Mouse (Mus musculus) gastrocnemius, postnatal 25 days (tissue): ENCODE data around the gene Zfp280b. TPM values are rescaled to one million over a fixed set of nuclear protein-coding genes. Genes with fewer than 3 reads are reported as not detected.
A peak's percentile ranks its signal among the peaks of the same experiment; 100 is the strongest.
"Not testable (repeated sequence)": the region's sequence is repeated elsewhere in the genome, so short reads cannot be mapped to it uniquely, and the experiment has no call there.

Experiments
- DNase-seq: peaks from one replicate; pipeline ENCODE4 v3.0.0; 2022
- long read RNA-seq, 2 experiments: library from polyadenylated mRNA; stranded (forward); transcript quantifications; one replicate each; pipeline ENCODE4 v2.0.0; 2021
- total RNA-seq, 2 experiments: library from RNA; stranded (reverse); gene quantifications; 1 replicate in 1 of 2; 2 replicates in 1 of 2; pipeline ENCODE4 v1.2.3; 2021

Gene Zfp280b
- 1 to 10 TPM; 5.5 to 9.6 TPM for total RNA-seq
- long read RNA-seq, experiment 1, result 0 reads
- long read RNA-seq, experiment 2, full-length matches to known transcripts, result 2 of 5 reads
- long read RNA-seq, experiment 2, partial matches to known transcripts, result 0 of 5 reads
- long read RNA-seq, experiment 2, other reads (novel, unspliced or antisense), result 3 of 5 reads

- peak; percentile 92 for DNase-seq
Observed at GRCm38 (mm10) chr10:76032402-76033118, at the start of gene Zfp280b. Gene Zfp280b, plus strand, starts transcription at chr10:76032650.

- no peak for DNase-seq
Observed at GRCm38 (mm10) chr10:75990430-75991042, 41.9 kb upstream of the Zfp280b start.

DNA sequence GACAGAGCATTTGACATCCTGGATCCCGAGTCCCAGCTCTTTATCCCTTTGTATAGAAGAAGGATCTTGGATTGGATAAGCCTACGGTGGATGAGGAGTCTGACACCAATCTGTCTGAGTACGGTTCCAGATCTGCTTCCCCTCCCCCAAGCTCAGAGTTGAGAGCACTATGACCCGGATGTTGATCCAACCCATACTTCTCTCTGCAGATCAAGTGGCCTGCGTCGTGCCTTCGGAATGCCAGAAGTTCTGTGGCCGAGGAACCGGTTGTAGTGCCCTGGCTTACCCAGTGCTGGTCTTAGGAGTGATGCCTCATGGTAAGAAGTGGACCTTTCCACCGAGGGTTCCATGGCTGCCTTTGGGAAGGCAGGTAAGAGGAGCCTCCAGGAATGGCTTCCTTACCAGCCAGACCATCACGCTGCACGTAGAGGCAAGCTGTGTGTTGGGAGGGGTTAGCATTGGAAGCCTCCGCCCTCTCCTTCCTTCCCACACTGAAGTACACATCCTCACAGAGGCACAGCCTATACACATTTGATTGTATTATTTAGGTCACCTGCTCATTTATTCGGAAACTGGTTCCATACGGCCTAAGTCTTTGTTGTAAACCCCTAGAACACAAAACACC, 38.7 kb upstream of the Zfp280b start:
- DNase-seq, result no peak

DNA sequence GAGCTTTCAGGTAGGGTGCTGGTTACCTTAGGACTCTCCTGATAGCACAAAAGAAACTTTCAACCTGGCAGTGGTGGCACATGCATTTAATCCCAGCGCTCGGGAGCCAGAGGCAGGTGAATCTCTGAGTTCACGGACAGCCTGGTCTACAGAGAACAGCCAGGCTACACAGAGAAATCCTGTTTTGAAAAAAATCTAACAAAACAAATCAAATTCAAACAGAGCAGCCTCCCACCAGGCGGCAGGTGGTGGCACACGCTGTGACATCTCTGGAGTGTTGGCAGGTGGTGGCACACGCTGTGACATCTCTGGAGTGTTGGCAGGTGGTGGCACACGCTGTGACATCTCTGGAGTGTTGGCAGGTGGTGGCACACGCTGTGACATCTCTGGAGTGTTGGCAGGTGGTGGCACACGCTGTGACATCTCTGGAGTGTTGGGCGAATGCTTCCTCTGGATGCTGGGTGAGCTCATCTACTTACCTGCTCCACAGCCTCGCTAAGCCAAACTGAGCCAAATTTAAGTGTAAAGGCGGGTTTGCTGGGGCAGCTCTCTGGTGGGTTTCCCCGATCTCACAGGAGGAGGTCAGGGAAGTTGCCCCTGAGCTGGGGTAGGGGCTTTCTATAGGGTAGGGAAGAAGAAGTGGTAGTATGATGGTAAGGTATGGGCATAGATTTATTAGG, 37.8 kb upstream of the Zfp280b start:
- not testable (repeated sequence) for DNase-seq

DNA sequence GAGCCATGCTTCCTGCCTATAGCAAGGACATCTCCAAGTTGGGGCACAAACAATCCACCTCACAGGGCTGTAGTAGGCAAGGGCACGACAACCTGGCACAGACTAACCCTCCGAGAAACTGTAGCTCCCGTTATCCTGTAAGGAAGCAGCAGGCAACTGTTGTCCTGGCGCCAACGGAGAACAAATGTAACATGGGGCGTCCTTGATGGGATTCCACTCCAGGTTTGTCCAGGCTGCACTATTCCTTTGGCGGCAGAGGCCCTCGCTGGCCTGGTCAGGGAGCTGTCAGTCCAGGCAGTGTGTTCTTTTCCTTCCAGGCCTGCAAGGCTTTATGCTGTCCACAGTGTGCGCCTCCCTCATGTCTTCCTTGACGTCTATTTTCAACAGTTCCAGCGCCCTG, 37.0 kb upstream of the Zfp280b start:
- DNase-seq, result no peak

GRCm38 (mm10) chr10:75996315-75996714, 36.1 kb upstream of the Zfp280b start:
- no peak for DNase-seq

DNA sequence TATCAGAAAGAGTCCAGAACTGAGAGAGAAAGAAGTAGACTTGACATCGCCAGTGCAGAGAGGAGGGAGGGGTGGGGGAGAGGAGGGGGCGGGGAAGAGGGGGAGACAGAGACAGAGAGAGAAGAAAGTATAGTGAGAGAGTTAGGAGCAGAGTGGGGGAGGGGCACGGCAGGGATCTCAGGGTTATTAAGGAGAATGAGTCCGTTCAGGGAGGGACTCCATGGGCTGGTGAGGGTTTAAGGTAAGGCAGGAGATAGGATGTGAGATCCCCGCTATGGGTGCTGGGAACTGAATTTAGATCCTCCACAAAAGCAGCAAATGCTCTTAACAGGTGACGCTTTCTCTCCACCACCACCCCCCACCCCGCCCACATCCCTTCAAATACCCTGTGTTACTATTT, 31.3 kb upstream of the Zfp280b start:
- DNase-seq, result no peak

GRCm38 (mm10) chr10:76002101-76002521, 30.3 kb upstream of the Zfp280b start:
- peak; percentile 71 for DNase-seq

GRCm38 (mm10) chr10:76002615-76003014, 29.8 kb upstream of the Zfp280b start:
- no peak for DNase-seq

GRCm38 (mm10) chr10:76003221-76003620, 29.2 kb upstream of the Zfp280b start:
- no peak for DNase-seq

DNA sequence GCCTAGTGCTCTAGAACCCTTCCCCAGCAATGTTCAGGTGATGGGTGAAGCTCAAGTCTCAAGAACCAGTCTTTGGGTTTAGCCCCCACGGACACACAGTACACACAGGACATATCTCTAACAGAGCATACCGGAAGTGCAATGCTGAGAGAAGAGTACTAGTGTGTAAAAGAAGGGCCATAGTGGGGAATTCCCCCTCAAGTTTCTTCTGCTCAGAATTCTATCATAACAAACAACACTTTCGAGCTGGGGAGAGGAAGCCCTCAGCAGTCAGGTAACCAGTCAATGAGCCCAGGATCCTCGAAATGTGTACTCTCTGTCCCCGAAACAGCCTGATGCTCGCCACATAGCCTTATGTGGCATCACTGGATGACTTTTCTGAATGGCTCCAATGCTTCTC, 26.1 kb upstream of the Zfp280b start:
- DNase-seq, result no peak

DNA sequence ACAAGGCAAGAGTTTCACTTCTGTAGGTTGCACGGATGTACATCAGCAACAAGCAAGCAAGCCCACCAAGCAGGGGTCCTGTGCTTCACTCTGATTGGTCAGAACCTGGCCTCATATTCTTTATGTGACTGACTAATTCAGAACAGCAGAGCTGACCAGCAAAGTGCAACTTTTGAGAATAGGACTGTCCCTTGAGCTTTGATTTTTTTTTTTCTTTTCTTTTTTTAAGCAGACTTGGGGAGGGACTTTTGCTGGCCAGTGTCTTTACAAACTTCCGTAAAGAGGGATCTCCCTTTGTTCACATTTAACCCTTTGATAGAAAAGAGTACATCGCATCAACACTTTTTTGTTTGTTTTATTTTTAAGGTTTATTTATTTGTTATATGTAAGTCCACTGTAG, 22.6 kb upstream of the Zfp280b start:
- no peak for DNase-seq

- no peak for DNase-seq
Observed at GRCm38 (mm10) chr10:76012922-76013321, 19.5 kb upstream of the Zfp280b start.

GRCm38 (mm10) chr10:76016886-76017285, 15.6 kb upstream of the Zfp280b start:
- DNase-seq, result no peak

GRCm38 (mm10) chr10:76021728-76022127, 10.7 kb upstream of the Zfp280b start:
- DNase-seq, result no peak

GRCm38 (mm10) chr10:76023921-76024320, 8.5 kb upstream of the Zfp280b start:
- no peak for DNase-seq

GRCm38 (mm10) chr10:76025470-76026190, 6.8 kb upstream of the Zfp280b start:
- DNase-seq, result no peak

GRCm38 (mm10) chr10:76027127-76028015, 5.1 kb upstream of the Zfp280b start:
- no peak for DNase-seq

- DNase-seq, result no peak
Observed at GRCm38 (mm10) chr10:76028016-76028366, 4.5 kb upstream of the Zfp280b start.

- no peak for DNase-seq
Observed at GRCm38 (mm10) chr10:76028396-76028795, 4.1 kb upstream of the Zfp280b start.

DNA sequence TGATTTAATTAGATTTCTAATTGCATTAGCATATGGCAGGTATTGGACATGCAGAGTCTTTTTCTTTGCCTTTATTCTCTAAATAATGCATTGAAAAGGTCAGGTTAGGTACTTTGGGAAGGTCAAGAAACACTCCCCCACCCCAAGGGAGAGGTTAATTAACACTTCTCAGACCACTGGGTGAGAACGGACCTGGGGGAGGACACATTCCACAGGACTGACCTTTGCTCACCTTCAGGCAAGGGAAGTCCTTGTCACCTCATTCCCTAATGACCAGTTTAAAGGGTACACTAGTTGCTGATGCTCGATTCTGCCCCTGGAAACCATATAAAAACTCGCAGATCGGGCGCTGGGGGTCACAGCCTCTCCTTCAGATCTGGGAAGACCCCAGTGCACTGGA, 3.2 kb upstream of the Zfp280b start:
- DNase-seq, result no peak
